Mouse (Mus musculus) left cerebral cortex, adult 18-20 months (tissue): Measurements from ENCODE around the gene Tmprss11d. TPM values are rescaled to one million over a fixed set of nuclear protein-coding genes. Genes with fewer than 3 reads are reported as not detected.
"Not testable (repeated sequence)": the region's sequence is repeated elsewhere in the genome, so short reads cannot be mapped to it uniquely, and the experiment has no call there.

Experiments used
- DNase-seq, 2 experiments: peaks; one replicate each; pipeline ENCODE4 v3.0.0; 2021 to 2022; ENCODE audit warnings: low spot score in 2 of 2, mixed read lengths in 1 of 2
- long read RNA-seq, 2 experiments: library from polyadenylated mRNA; stranded (forward); transcript quantifications; one replicate each; pipeline ENCODE4 v2.0.0; 2021
- total RNA-seq, 2 experiments: library from RNA; stranded (reverse); gene quantifications; 2 replicates each; pipeline ENCODE4 v1.2.3; 2021

The Tmprss11d gene
- not detected for total RNA-seq
- long read RNA-seq, experiment 1 = 0 reads
- long read RNA-seq, experiment 2 = 0 reads

DNA sequence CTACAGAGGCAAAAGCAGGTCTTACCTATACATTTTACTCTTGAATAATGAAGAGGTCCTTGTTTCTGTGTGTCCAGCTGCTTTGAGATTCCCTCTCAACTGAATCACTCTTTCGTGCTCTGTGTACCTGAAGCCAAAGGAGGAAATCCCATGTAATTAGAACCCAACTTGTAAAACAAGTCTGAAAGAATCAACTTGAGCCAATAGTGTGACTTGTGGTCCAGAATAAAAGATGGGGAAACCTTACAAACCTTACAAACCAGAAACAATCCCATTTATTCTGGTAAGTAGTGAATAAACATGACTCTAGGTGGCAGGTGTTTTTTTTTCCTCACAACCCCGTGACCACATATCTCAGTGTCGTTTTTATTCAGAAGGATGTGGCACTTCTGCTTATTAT is at the start of gene Tmprss11d:
Tmprss11d (minus strand) TSS at position 101 of the 400 bp plus-strand sequence.
- no peak for DNase-seq

DNA sequence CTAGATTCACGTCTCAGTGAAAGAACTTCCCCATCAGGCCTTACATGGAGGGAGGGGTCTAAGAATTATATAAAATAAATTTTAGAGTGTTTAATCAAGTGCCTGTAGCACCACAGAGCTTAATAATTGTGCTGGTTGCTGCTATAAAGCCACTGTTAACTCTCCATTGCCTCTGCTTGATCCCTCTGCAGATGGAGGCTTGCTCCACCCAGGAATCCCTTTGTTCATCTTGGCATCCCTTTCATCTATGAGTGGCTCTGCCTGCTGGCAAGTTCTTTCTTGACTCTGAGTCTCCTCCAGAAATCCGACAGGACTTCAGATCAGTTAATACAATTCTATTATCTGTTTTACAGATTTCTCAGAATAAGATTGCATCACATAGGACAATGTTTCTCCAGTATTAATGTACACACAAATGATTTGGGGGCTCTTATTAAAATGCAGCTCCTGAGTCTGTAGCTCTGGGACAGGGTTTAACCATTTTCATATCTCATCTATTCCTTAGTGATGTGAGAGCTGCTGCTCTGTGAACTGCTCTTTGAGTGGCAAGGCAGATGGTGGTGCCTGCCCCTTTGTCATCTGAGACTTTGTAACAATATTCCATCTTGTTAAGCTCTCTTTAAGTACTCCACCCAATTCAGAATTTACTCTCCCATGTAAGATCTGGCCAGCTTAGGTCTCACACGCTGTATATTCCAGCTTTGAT is 48.3 kb upstream of the Tmprss11d start:
- no peak for DNase-seq

DNA sequence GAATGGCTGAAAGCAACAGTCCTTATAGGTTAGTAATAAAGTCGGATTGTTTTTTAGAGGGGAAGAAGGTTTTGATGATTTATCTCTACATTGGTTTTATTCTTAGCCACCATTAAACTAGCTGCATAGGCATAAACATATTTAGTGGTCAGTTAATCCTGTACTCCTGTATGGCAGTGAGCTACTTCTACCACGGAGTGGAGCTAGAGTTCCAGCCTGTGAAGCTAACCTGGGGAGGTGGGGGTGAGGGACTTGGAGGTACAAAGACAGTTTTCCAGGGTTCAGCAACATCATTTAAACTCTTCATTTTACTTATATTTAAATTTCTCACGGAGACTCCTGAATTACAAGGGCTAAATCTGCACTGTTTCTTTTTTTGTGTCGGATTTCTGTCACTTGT is 46.3 kb upstream of the Tmprss11d start:
- no peak for DNase-seq

GRCm38 (mm10) chr5:86414280-86414679 is 41.1 kb upstream of the Tmprss11d start:
- no peak for DNase-seq

- DNase-seq = peak in 1 of 2 experiments; percentile 21
Measured at GRCm38 (mm10) chr5:86410815-86411214, 37.6 kb upstream of the Tmprss11d start.

- DNase-seq = no peak
Measured at GRCm38 (mm10) chr5:86407941-86408340, 34.7 kb upstream of the Tmprss11d start.

DNA sequence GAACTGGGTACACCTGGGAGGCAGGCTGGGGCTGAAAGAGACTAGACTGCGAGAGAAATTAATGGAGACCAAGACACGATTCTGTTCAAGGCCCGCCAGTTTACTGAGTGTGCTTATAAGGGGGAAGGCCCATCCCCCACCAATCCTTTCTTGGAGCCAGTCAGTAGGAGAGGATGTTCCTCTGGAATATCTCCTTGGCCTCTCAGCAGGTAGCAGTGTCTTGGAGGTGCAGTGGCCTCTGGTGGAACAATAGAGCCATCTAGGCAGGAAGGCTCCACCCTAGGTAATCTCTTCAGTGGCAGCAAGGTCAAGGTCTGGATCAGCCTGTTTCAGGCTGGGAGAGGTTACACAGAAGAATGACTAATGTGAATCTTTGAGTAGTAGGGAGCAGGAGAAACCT is 34.0 kb upstream of the Tmprss11d start:
- DNase-seq = no peak

GRCm38 (mm10) chr5:86359412-86359985 is 13.7 kb downstream of the Tmprss11d start:
- no peak for DNase-seq

DNA sequence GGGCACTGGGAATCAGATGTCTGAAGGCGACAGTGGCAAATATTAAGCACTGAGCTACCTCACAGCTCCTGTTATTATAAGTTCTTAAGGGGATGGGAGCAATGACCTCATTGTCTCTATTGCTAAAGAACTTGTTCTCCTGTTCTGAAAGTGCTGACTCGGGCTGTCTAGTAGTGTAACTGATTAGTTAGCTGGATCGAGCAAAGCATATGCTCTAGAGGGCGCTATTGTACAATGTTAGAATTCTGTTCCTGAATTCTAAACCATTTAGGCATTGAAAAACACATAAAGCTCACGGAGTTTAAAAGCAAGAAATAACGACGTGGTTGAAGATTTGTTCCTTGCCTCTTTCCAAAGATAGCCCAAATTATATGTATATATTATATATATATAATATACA is 20.3 kb downstream of the Tmprss11d start:
- peak; percentile 10 to 28 for DNase-seq

DNA sequence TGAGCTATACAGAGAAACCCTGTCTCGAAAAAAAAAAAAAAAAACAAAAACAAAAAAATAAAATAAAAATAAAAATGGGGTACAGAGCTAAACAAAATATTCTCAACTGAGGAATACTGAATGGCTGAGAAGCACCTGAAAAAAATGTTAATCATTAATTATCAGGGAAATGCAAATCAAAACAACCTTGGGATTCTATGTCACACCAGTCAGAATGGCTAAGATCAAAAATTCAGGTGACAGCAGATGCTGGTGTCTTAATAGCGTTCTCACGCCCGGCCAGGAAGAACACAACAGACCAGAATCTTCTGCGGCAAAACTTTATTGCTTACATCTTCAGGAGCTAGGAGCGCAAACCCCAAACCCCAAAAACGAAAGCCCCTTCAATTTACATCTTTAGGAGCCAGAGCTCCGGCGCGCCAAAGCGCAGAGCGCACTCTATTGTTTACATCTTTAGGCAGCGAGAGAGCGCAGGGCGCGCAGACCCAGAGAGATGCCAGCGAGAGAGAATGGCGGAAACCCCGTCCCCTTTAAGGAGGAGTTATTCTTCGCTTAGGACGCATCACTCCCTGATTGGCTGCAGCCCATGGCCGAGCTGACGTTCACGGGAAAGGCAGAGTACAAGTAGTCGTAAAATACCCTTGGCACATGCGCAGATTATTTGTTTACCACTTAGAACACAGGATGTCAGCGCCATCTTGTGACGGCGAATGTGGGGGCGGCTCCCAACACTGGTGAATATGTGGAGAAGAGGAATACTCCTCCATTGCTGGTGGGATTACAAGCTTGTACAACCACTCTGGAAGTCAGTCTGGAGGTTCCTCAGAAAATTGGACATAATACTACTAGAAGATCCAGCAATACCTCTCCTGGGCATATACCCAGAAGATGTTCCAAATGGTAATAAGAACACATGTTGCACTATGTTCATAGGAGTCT is 54.9 kb downstream of the Tmprss11d start:
- DNase-seq = not testable (repeated sequence)

- no peak for DNase-seq
Measured at GRCm38 (mm10) chr5:86306116-86306515, 67.1 kb downstream of the Tmprss11d start.

DNA sequence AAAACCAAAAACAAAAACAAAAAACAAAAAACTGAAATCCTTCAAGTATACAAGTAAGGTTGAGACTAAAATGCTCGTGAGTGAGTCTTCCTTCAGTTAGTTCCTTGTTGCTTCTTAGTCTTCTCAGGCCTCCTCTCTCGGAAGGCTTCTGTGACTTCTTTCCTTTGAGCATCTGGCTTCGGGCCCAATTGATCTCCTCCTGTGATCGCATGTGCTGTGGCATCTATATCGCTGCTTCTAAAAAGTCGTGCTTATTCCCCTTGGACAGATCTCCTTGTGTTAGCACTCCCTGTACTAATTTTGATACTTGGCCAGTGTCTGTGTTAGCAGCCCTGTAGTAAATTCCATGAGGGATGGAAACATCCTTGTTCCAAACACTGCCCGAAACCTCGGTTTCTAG is 69.3 kb downstream of the Tmprss11d start:
- no peak for DNase-seq

DNA sequence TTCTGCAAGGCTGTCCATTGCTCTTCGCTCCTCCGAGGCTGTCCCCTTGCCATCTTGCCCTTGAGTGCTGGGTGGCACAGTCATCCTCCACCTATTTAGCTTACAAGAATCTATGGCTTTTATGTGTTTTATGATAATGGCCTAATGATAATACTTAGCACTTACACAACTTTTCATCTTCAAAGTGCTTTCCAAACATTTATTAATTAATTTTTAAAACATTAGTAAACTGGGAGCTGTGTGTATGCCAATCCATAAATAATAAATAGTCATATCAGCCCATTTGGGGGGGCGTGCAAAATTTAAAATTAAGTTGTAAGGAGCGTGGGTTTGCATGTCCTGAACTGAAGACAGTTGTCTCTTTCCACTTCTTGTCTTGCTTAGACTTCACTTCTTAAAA is 84.0 kb downstream of the Tmprss11d start, which contains the start of gene Tmprss11c:
Tmprss11c (minus strand) TSS at position 101 of the 400 bp plus-strand sequence.
- DNase-seq = no peak

Other genes with a start within 250 kb of the Tmprss11d start
- gene Uba6, start 200.6 kb downstream of the Tmprss11d start, total RNA-seq = 10 to 100 TPM; 25.1 to 26.1 TPM
- not detected for gene Gnrhr, start 175.5 kb downstream of the Tmprss11d start, total RNA-seq
- not detected for gene Tmprss11c, start 84.1 kb downstream of the Tmprss11d start, total RNA-seq
- not detected for gene Tmprss11a, start 95.6 kb upstream of the Tmprss11d start, total RNA-seq
- gene Tmprss11g, start 145.2 kb upstream of the Tmprss11d start, total RNA-seq = not detected